Mouse (Mus musculus) cortical plate, adult 2 months (tissue): ENCODE results near the gene Cpb1.

Source experiments
- CTCF ChIP-seq: fragments of 200-500 bp; IDR thresholded peaks from 2 replicates; pipeline ENCODE4 v1.5.1; 2011; ENCODE audit warnings: mild to moderate bottlenecking, control low read depth, low read length; ENCODE audit not compliant: insufficient read depth; ENCODE audit errors: extremely low read depth
- POLR2A ChIP-seq: fragments of 200-500 bp; IDR thresholded peaks from 2 replicates; pipeline ENCODE4 v1.6.1; 2011; ENCODE audit warnings: mild to moderate bottlenecking, low read length, control low read depth; ENCODE audit not compliant: insufficient read depth; ENCODE audit errors: extremely low read depth

- TF ChIP-seq CTCF, result no peak
- no peak for TF ChIP-seq POLR2A
Observed at GRCm38 (mm10) chr3:20225429-20225828, 50.1 kb downstream of the Cpb1 start.
